Mouse (Mus musculus): ENCODE data around the gene Stat3. TPM values are rescaled to one million over a fixed set of nuclear protein-coding genes. Genes with fewer than 3 reads are reported as not detected.

Stat3 gene
- polyA plus RNA-seq, 1 experiment from 2014 or later = 45.1 TPM

- Histone ChIP-seq H3K27me3 (no peaks in the 10 kb centered on the region), H3K9me3 (replicated peaks) (no peaks in the 10 kb centered on the region), H3K27ac (peak overlapping the region; percentile 84), H3K4me3 (replicated peaks) (peak overlapping the region; percentile 78), H3K9ac (peak overlapping the region; percentile 77), H3K4me2 (peak overlapping the region; percentile 79), H3K4me1 (peaks cover 24% of the 10 kb centered on the region), H3K36me3 (no peaks in the 10 kb centered on the region)
- peak; percentile 100 for ATAC-seq (replicated peaks; ENCODE audit: low FRiP score)
- WGBS = under 1% methylated on average over 47 of the region's 48 CpGs
Measured at GRCm38 (mm10) chr11:100938711-100939511, 429 bp downstream of the Stat3 start.

- Histone ChIP-seq H3K27ac (peak overlapping the region; percentile 33; the same call in 1 of the 2 replicates), H3K4me3 (replicated peaks) (peak overlapping the region; percentile 78), H3K27me3 (no peaks in the 10 kb centered on the region), H3K4me1 (peaks cover 24% of the 10 kb centered on the region), H3K4me2 (peak overlapping the region; percentile 79), H3K36me3 (no peaks in the 10 kb centered on the region), H3K9ac (0 out of 2 replicates have a peak overlapping the region, but pooled peaks have one; percentile 77), H3K9me3 (replicated peaks) (no peaks in the 10 kb centered on the region)
- 14% methylated on average over 5 of the region's 5 CpGs for WGBS
- no peak for ATAC-seq (replicated peaks; ENCODE audit: low FRiP score)
Measured at GRCm38 (mm10) chr11:100938112-100938511, 1.2 kb downstream of the Stat3 start.

GRCm38 (mm10) chr11:100937295-100937694, 2.0 kb downstream of the Stat3 start:
- H3K4me3 ChIP-seq (replicated peaks) = no peak overlapping the region
- 0 out of 2 replicates have a peak, but pooled peaks cover 4% of the 10 kb centered on the region for H3K36me3 ChIP-seq
- H3K4me2 ChIP-seq = no peak overlapping the region
- no peak overlapping the region for H3K27ac ChIP-seq
- ATAC-seq (replicated peaks; ENCODE audit: low FRiP score) = no peak
- H3K27me3 ChIP-seq = no peaks in the 10 kb centered on the region
- peaks cover 24% of the 10 kb centered on the region for H3K4me1 ChIP-seq
- no peak overlapping the region for H3K9ac ChIP-seq
- WGBS = 82% methylated on average over 4 of the region's 4 CpGs
- H3K9me3 ChIP-seq (replicated peaks) = no peaks in the 10 kb centered on the region

GRCm38 (mm10) chr11:100935373-100936355, 3.7 kb downstream of the Stat3 start:
- ATAC-seq (replicated peaks; ENCODE audit: low FRiP score) = no peak
- WGBS = 93% methylated on average over 8 of the region's 8 CpGs
- no peak overlapping the region for H3K27ac ChIP-seq

DNA sequence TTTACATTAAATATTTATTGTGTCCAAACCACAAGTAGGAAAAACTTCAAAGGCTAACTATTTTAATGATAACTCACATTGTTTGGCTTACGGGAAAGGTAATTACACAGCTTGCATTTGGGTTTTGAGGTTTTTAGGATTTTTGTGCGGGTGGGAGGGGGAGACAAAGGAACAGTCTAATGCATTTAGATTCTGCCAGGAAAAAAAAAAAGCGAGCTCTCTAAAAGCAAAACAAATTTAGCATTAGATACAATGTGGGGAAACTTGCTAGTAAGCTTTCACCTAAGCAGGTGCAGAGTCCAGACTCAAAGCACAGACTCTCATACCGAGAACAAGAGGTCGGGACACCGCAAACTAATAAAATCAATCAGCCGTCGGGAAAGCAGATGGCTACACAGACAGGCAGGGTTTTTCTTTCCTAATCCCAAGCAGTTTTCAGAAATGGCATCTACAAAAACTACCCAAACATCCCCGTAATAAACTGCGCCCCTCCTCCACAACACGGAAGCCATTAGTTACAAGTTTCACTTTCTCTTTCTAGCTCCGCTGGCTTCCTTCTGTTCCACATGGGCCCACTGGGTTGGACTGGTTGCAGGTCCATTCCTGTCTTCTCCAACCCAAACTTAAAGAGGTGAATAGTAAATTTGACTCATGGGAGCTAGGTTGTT, 8.0 kb downstream of the Stat3 start:
- H3K9ac ChIP-seq = no peak overlapping the region
- 0 out of 2 replicates have a peak overlapping the region, but pooled peaks have one; percentile 9 for H3K27ac ChIP-seq
- no peak for ATAC-seq (replicated peaks; ENCODE audit: low FRiP score)
- 0 out of 2 replicates have a peak, but pooled peaks cover 4% of the 10 kb centered on the region for H3K36me3 ChIP-seq
- peak overlapping the region; percentile 32 for H3K4me3 ChIP-seq (replicated peaks)
- H3K4me1 ChIP-seq = peaks cover 21% of the 10 kb centered on the region
- peak overlapping the region; percentile 46 for H3K4me2 ChIP-seq
- WGBS = 34% methylated on average over 12 of the region's 12 CpGs
- no peaks in the 10 kb centered on the region for H3K9me3 ChIP-seq (replicated peaks)
- H3K27me3 ChIP-seq = no peaks in the 10 kb centered on the region

More at GRCm38 (mm10) chr11:100935373-100936355, 3.7 kb downstream of the Stat3 start:
- H3K4me2 ChIP-seq = no peak overlapping the region
- H3K9ac ChIP-seq = no peak overlapping the region
- peaks cover 39% of the 10 kb centered on the region for H3K4me1 ChIP-seq
- 0 out of 2 replicates have a peak, but pooled peaks cover 4% of the 10 kb centered on the region for H3K36me3 ChIP-seq
- no peak overlapping the region for H3K4me3 ChIP-seq (replicated peaks)
- H3K27me3 ChIP-seq = no peaks in the 10 kb centered on the region
- no peaks in the 10 kb centered on the region for H3K9me3 ChIP-seq (replicated peaks)

DNA sequence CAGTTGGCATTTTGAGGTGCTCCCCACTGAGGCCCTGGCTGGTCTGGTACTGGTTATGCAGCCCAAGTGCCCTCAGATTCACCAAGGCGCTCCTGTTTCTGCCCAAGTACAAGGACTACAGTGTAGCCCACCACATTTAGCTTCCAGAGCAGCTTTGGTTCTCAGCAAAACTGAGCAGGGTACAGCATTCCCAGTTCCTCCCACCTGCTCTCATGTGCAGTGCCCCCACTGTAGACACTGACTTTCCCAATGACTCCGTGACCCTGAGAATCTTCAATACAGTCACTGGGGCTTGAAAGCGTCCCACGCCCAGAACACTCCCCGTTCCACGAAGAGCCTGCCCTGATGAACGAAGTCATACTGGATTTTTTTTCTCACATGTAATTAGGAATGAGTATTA, 8.7 kb downstream of the Stat3 start:
- no peaks in the 10 kb centered on the region for H3K9me3 ChIP-seq (replicated peaks)
- no peak overlapping the region; the same call in 1 of the 2 replicates for H3K4me2 ChIP-seq
- no peak overlapping the region for H3K27ac ChIP-seq
- ATAC-seq (replicated peaks; ENCODE audit: low FRiP score) = no peak
- peaks cover 21% of the 10 kb centered on the region for H3K4me1 ChIP-seq
- no peak overlapping the region for H3K9ac ChIP-seq
- WGBS = 55% methylated on average over 7 of the region's 7 CpGs
- no peak overlapping the region for H3K4me3 ChIP-seq (replicated peaks)
- no peaks in the 10 kb centered on the region for H3K27me3 ChIP-seq
- H3K36me3 ChIP-seq = 0 out of 2 replicates have a peak, but pooled peaks cover 4% of the 10 kb centered on the region

GRCm38 (mm10) chr11:100927386-100927785, 12.0 kb downstream of the Stat3 start:
- no peaks in the 10 kb centered on the region for H3K36me3 ChIP-seq
- H3K4me2 ChIP-seq = no peak overlapping the region
- no peaks in the 10 kb centered on the region for H3K9me3 ChIP-seq (replicated peaks)
- WGBS = 83% methylated on average over 3 of the region's 3 CpGs
- peaks cover 21% of the 10 kb centered on the region for H3K4me1 ChIP-seq
- no peak overlapping the region for H3K27ac ChIP-seq
- no peak overlapping the region for H3K4me3 ChIP-seq (replicated peaks)
- no peak for ATAC-seq (replicated peaks; ENCODE audit: low FRiP score)
- no peaks in the 10 kb centered on the region for H3K27me3 ChIP-seq
- no peak overlapping the region for H3K9ac ChIP-seq

- H3K36me3 ChIP-seq = no peaks in the 10 kb centered on the region
- ATAC-seq (replicated peaks; ENCODE audit: low FRiP score) = no peak
- H3K9ac ChIP-seq = no peak overlapping the region
- no peaks in the 10 kb centered on the region for H3K9me3 ChIP-seq (replicated peaks)
- H3K27me3 ChIP-seq = no peaks in the 10 kb centered on the region
- 93% methylated on average over 1 of the region's 1 CpGs for WGBS
- no peaks in the 10 kb centered on the region for H3K4me1 ChIP-seq
- no peak overlapping the region for H3K27ac ChIP-seq
- no peak overlapping the region for H3K4me3 ChIP-seq (replicated peaks)
- H3K4me2 ChIP-seq = no peak overlapping the region
Measured at GRCm38 (mm10) chr11:100924386-100924919, 14.9 kb downstream of the Stat3 start.

- H3K9ac ChIP-seq = no peak overlapping the region
- no peaks in the 10 kb centered on the region for H3K27me3 ChIP-seq
- H3K9me3 ChIP-seq (replicated peaks) = no peaks in the 10 kb centered on the region
- H3K4me3 ChIP-seq (replicated peaks) = no peak overlapping the region
- 91% methylated on average over 4 of the region's 4 CpGs for WGBS
- no peaks in the 10 kb centered on the region for H3K4me1 ChIP-seq
- no peaks in the 10 kb centered on the region for H3K36me3 ChIP-seq
- ATAC-seq (replicated peaks; ENCODE audit: low FRiP score) = no peak
- no peak overlapping the region for H3K4me2 ChIP-seq
- H3K27ac ChIP-seq = no peak overlapping the region
Measured at GRCm38 (mm10) chr11:100920887-100921624, 18.3 kb downstream of the Stat3 start.

GRCm38 (mm10) chr11:100918007-100918406, 21.3 kb downstream of the Stat3 start:
- Histone ChIP-seq H3K27ac (no peak overlapping the region), H3K9ac (no peak overlapping the region), H3K4me2 (no peak overlapping the region), H3K4me1 (peaks cover under 1% of the 10 kb centered on the region; the same call in 1 of the 2 replicates), H3K36me3 (peaks cover 3% of the 10 kb centered on the region; the same call in 1 of the 2 replicates), H3K27me3 (no peaks in the 10 kb centered on the region), H3K4me3 (replicated peaks) (no peak overlapping the region), H3K9me3 (replicated peaks) (no peaks in the 10 kb centered on the region)
- WGBS = 91% methylated on average over 5 of the region's 5 CpGs
- no peak for ATAC-seq (replicated peaks; ENCODE audit: low FRiP score)
